Comparison of ENCODE assay signal across 28 mouse cellular contexts in genomic region chr1:119129039-119129438, GRCm38 (mm10).
DNase-seq lines count a peak whose midpoint lies in the region; TF ChIP-seq lines count a peak whose summit lies in the region.
"Had no signal": no experiment of that assay in that cellular context is flagged by ENCODE, and none has a peak within 500 bp of the region (broad histone marks: within the 10 kb centered on the region; RNA-seq: fewer than 3 reads in every experiment).

No protein-coding gene starts in this region.

- no peak overlapping the region for H3K4me3 ChIP-seq in C2C12 (ENCODE audit: insufficient read depth, poor library complexity, severe bottlenecking)
- H3K4me3 ChIP-seq: embryonic facial prominence, embryonic 12.5 days; embryonic facial prominence, embryonic 15.5 days; erythroblast, embryonic 14.5 days; forebrain, embryonic 12.5 days; forebrain, embryonic 15.5 days; heart, embryonic 13.5 days; hindbrain, embryonic 10.5 days; hindbrain, embryonic 13.5 days; intestine, embryonic 15.5 days had no signal

- intact Hi-C loops in heart, postnatal 36 days (cut with DNase I): no loop called here

- no peaks in the 10 kb centered on the region for H3K27me3 ChIP-seq in C2C12 (ENCODE audit: control insufficient read depth, insufficient read depth, insufficient read length)
- H3K27me3 ChIP-seq: CH12.LX; embryonic facial prominence, embryonic 12.5 days; embryonic facial prominence, embryonic 15.5 days; forebrain, embryonic 12.5 days; forebrain, embryonic 15.5 days; hindbrain, embryonic 13.5 days; intestine, embryonic 15.5 days; Patski had no signal

- H3K79me2 ChIP-seq in C2C12 (ENCODE audit: control insufficient read depth, insufficient read depth): no peaks in the 10 kb centered on the region

- DNase-seq in heart, adult 11 months: peak; percentile 92
- no peak for DNase-seq in heart, postnatal 36 days
- peak; percentile 26 for DNase-seq in 3134 (ENCODE audit: extremely low read depth, insufficient read length, low spot score)
- DNase-seq in adipocyte (ENCODE audit: low spot score): peak; percentile 18
- DNase-seq in MN1 (ENCODE audit: low spot score): no peak
- DNase-seq in retina, embryonic 14.5 days (ENCODE audit: low spot score): no peak
- no peak for DNase-seq in embryo, embryonic 9.5 days (ENCODE audit: extremely low spot score)
- DNase-seq: adrenal gland, adult 2 months; adrenal gland, postnatal 14 days; cerebellum, adult 11 months; cerebellum, adult 9-10 months; cerebellum, postnatal 14 days; gastrocnemius, postnatal 25 days; kidney, adult 11 months; kidney, adult 8-10 months had no signal

- TF ChIP-seq CTCF in C2C12 (IDR thresholded peaks at IDR 0.05; ENCODE audit: control insufficient read depth, insufficient read depth, insufficient read length): no peak

- no peaks in the 10 kb centered on the region for H3K36me3 ChIP-seq in C2C12 (ENCODE audit: control insufficient read depth, insufficient read depth)
- H3K36me3 ChIP-seq: embryonic facial prominence, embryonic 12.5 days; embryonic facial prominence, embryonic 15.5 days; forebrain, embryonic 12.5 days; forebrain, embryonic 15.5 days; G1E; heart, embryonic 13.5 days; hindbrain, embryonic 10.5 days; hindbrain, embryonic 13.5 days; intestine, embryonic 15.5 days had no signal

- H3K79me3 ChIP-seq in C2C12 (ENCODE audit: low read depth): no peaks in the 10 kb centered on the region

- no peak overlapping the region for H3ac ChIP-seq in C2C12 (ENCODE audit: control insufficient read depth, insufficient read length, low read depth)

TF ChIP-seq in C2C12, 6 proteins besides CTCF, POLR2A, EP300 and RAD21:
- TF ChIP-seq CEBPB (IDR thresholded peaks at IDR 0.05; ENCODE audit: low read depth): peak; percentile 99
- no peak for TF ChIP-seq MYOG (IDR thresholded peaks at IDR 0.05; ENCODE audit: control insufficient read depth, extremely low read depth, insufficient read length)
- no peak for TF ChIP-seq FOSL1 (IDR thresholded peaks at IDR 0.05; ENCODE audit: insufficient read depth, low read length, poor library complexity, severe bottlenecking)
- TF ChIP-seq USF1 (IDR thresholded peaks at IDR 0.05; ENCODE audit: low read depth): peak; percentile 20
- TF ChIP-seq MAX (IDR thresholded peaks at IDR 0.05): no peak
- TF ChIP-seq MYOD1 (IDR thresholded peaks at IDR 0.05; ENCODE audit: control insufficient read depth, insufficient read length, low read depth): peak; percentile 9

Comparison
In these comparisons a context has a peak if more than half of its experiments do, and no peak if none do; other contexts are left out.
1. DNase-seq: peak in heart, adult 11 months (single experiment), 3134 (single experiment) and adipocyte (single experiment); none in heart, postnatal 36 days (0 of 2), MN1 (single experiment), retina, embryonic 14.5 days (single experiment) and embryo, embryonic 9.5 days (single experiment).